Mouse (Mus musculus) limb, embryonic 14.5 days (tissue): Measurements from ENCODE around the gene C8b. TPM values are rescaled to one million over a fixed set of nuclear protein-coding genes. Genes with fewer than 3 reads are reported as not detected.

Source experiments
- ATAC-seq: fragments of 200-750 bp; cut with Nextera tagmentation; 2 replicates; pipeline ENCODE4 v1.8.0; 2017; ENCODE audit warnings: low read depth, moderate number of reproducible peaks, moderate TSS enrichment; ENCODE audit not compliant: low FRiP score
- DNase-seq: peaks from one replicate; pipeline ENCODE4 v3.0.0-alpha.2; 2015; ENCODE audit warnings: low spot score
- H3K27ac ChIP-seq: fragments of 300-500 bp; sonication (generic); replicated peaks from 2 replicates; pipeline ENCODE4 v1.5.1; 2014; ENCODE audit warnings: low read depth, mild to moderate bottlenecking, low read length, moderate library complexity, mixed read lengths
- H3K27me3 ChIP-seq: fragments of 300-500 bp; sonication (generic); 2 replicates; pipeline ENCODE4 v1.6.1; 2014; ENCODE audit warnings: low read length, mixed read lengths; ENCODE audit not compliant: control insufficient read depth, insufficient read depth
- H3K36me3 ChIP-seq: fragments of 300-500 bp; sonication (generic); 2 replicates; pipeline ENCODE4 v1.6.1; 2014; ENCODE audit warnings: mild to moderate bottlenecking, low read length, moderate library complexity, mixed read lengths; ENCODE audit not compliant: control insufficient read depth, insufficient read depth
- H3K4me1 ChIP-seq: fragments of 300-500 bp; sonication (generic); 2 replicates; pipeline ENCODE4 v1.6.1; 2014; ENCODE audit warnings: antibody characterized with exemption, low read length, mixed read lengths; ENCODE audit not compliant: control insufficient read depth, insufficient read depth
- H3K4me2 ChIP-seq: fragments of 300-500 bp; sonication (generic); replicated peaks from 2 replicates; pipeline ENCODE4 v1.6.1; 2014; ENCODE audit warnings: low read depth, mild to moderate bottlenecking, low read length, moderate library complexity; ENCODE audit not compliant: severe bottlenecking
- H3K4me3 ChIP-seq: fragments of 300-500 bp; sonication (generic); replicated peaks from 2 replicates; pipeline ENCODE4 v1.5.1; 2014; ENCODE audit warnings: low read length
- H3K9ac ChIP-seq: fragments of 300-500 bp; sonication (generic); 2 replicates; pipeline ENCODE4 v1.6.1; 2014; ENCODE audit warnings: mild to moderate bottlenecking, low read depth, low read length, moderate library complexity; ENCODE audit not compliant: severe bottlenecking
- H3K9me3 ChIP-seq: fragments of 300-500 bp; sonication (generic); 2 replicates; pipeline ENCODE4 v1.6.1; 2016; ENCODE audit warnings: low read length; ENCODE audit not compliant: control insufficient read depth
- POLR2A ChIP-seq: fragments of 200-500 bp; IDR thresholded peaks from 2 replicates; pipeline ENCODE4 v1.8.0; 2012; ENCODE audit warnings: inconsistent platforms, mild to moderate bottlenecking, moderate library complexity, borderline replicate concordance; ENCODE audit not compliant: insufficient read depth, insufficient read length; ENCODE audit errors: extremely low read depth
- WGBS: fragments of 180-500 bp; shearing (Covaris S2); extraction: QIAGEN DNeasy Blood & Tissue Kit; methylation state at CpG from one replicate; pipeline ENCODE4 v1.1.7; 2014; 5-methylcytosine and 5-hydroxymethylcytosine counted together
- polyA plus RNA-seq, 2 experiments: library from polyadenylated mRNA; depleted of rRNA in 1 of 2; stranded (reverse) in 1 of 2; unstranded in 1 of 2; fragments of >200 nt; fragmentation: Nextera tagmentation in 1 of 2; extraction: Ambion mirVana in 1 of 2; gene quantifications; 2 replicates each; pipeline versions ENCODE4 v1.2.1 to v1.2.3; 2012 to 2014

The C8b gene
- polyA plus RNA-seq, 2 experiments = not detected

- DNase-seq (no peak), ATAC-seq (no peak)
- TF ChIP-seq POLR2A = no peak
- H3K4me2 ChIP-seq = no peak overlapping the region
- H3K4me3 ChIP-seq = no peak overlapping the region
- H3K9ac ChIP-seq = no peak overlapping the region
- no peak overlapping the region for H3K27ac ChIP-seq
- H3K36me3 ChIP-seq = no peaks in the 10 kb centered on the region
- H3K9me3 ChIP-seq = no peaks in the 10 kb centered on the region
- 67% methylated on average over 10 of the region's 10 CpGs for WGBS
- H3K27me3 ChIP-seq = no peaks in the 10 kb centered on the region
- H3K4me1 ChIP-seq = no peaks in the 10 kb centered on the region
Measured at GRCm38 (mm10) chr4:104810710-104811286, 44.7 kb downstream of the C8b start.

GRCm38 (mm10) chr4:104813617-104814016, 47.5 kb downstream of the C8b start:
- no peaks in the 10 kb centered on the region for H3K36me3 ChIP-seq
- WGBS = 72% methylated on average over 2 of the region's 2 CpGs
- no peak for TF ChIP-seq POLR2A
- H3K9ac ChIP-seq = no peak overlapping the region
- H3K4me1 ChIP-seq = no peaks in the 10 kb centered on the region
- H3K9me3 ChIP-seq = no peaks in the 10 kb centered on the region
- H3K27me3 ChIP-seq = no peaks in the 10 kb centered on the region
- no peak overlapping the region for H3K27ac ChIP-seq
- no peak overlapping the region for H3K4me3 ChIP-seq
- H3K4me2 ChIP-seq = no peak overlapping the region
- ATAC-seq = no peak
- no peak for DNase-seq

GRCm38 (mm10) chr4:104816519-104817232, 50.6 kb downstream of the C8b start:
- WGBS = 90% methylated on average over 4 of the region's 4 CpGs
- DNase-seq = no peak

GRCm38 (mm10) chr4:104817509-104817908, 51.4 kb downstream of the C8b start:
- TF ChIP-seq POLR2A = no peak

More at GRCm38 (mm10) chr4:104816519-104817232, 50.6 kb downstream of the C8b start:
- no peak for TF ChIP-seq POLR2A
- H3K4me2 ChIP-seq = no peak overlapping the region
- H3K4me3 ChIP-seq = no peak overlapping the region
- no peak overlapping the region for H3K27ac ChIP-seq
- ATAC-seq = no peak
- no peaks in the 10 kb centered on the region for H3K36me3 ChIP-seq
- H3K9ac ChIP-seq = no peak overlapping the region
- no peaks in the 10 kb centered on the region for H3K27me3 ChIP-seq
- no peaks in the 10 kb centered on the region for H3K4me1 ChIP-seq
- no peaks in the 10 kb centered on the region for H3K9me3 ChIP-seq

GRCm38 (mm10) chr4:104818986-104819385, 52.9 kb downstream of the C8b start:
- TF ChIP-seq POLR2A = no peak
- Histone ChIP-seq H3K4me2 (no peak overlapping the region), H3K4me3 (no peak overlapping the region), H3K9ac (no peak overlapping the region), H3K9me3 (no peaks in the 10 kb centered on the region), H3K27ac (no peak overlapping the region), H3K4me1 (no peaks in the 10 kb centered on the region), H3K27me3 (no peaks in the 10 kb centered on the region), H3K36me3 (no peaks in the 10 kb centered on the region)
- 55% methylated on average over 4 of the region's 4 CpGs for WGBS
- ATAC-seq (no peak), DNase-seq (no peak)

More at GRCm38 (mm10) chr4:104817509-104817908, 51.4 kb downstream of the C8b start:
- no peaks in the 10 kb centered on the region for H3K9me3 ChIP-seq
- H3K4me2 ChIP-seq = no peak overlapping the region
- no peak overlapping the region for H3K4me3 ChIP-seq
- ATAC-seq = no peak
- H3K27me3 ChIP-seq = no peaks in the 10 kb centered on the region
- H3K4me1 ChIP-seq = no peaks in the 10 kb centered on the region
- no peak for DNase-seq
- WGBS = 35% methylated on average over 2 of the region's 2 CpGs
- no peaks in the 10 kb centered on the region for H3K36me3 ChIP-seq
- no peak overlapping the region for H3K9ac ChIP-seq
- H3K27ac ChIP-seq = no peak overlapping the region
